Mouse (Mus musculus) stomach, embryonic 16.5 days (tissue): ENCODE measurements around the gene Kbtbd12. TPM values are rescaled to one million over a fixed set of nuclear protein-coding genes. Genes with fewer than 3 reads are reported as not detected.
A peak's percentile ranks its signal among the peaks of the same experiment; 100 is the strongest.

Experiments used
- ATAC-seq: fragments of 200-750 bp; cut with Nextera tagmentation; 2 replicates; pipeline ENCODE4 v1.8.0; 2017; ENCODE audit warnings: moderate number of reproducible peaks, moderate TSS enrichment; ENCODE audit not compliant: insufficient read depth, low FRiP score
- H3K27ac ChIP-seq: fragments of 300-500 bp; sonication (generic); 2 replicates; pipeline ENCODE4 v1.5.1; 2014; ENCODE audit warnings: low read length
- H3K27me3 ChIP-seq: fragments of 300-500 bp; sonication (generic); 2 replicates; pipeline ENCODE4 v1.6.1; 2014; ENCODE audit warnings: low read length, control low read depth, mixed read lengths; ENCODE audit not compliant: control insufficient read depth, insufficient read depth
- H3K36me3 ChIP-seq: fragments of 300-500 bp; sonication (generic); 2 replicates; pipeline ENCODE4 v1.6.1; 2014; ENCODE audit warnings: low read length; ENCODE audit not compliant: control insufficient read depth, insufficient read depth
- H3K4me1 ChIP-seq: fragments of 300-500 bp; sonication (generic); 2 replicates; pipeline ENCODE4 v1.6.1; 2014; ENCODE audit warnings: low read length, control low read depth, mixed read lengths; ENCODE audit not compliant: control insufficient read depth, insufficient read depth
- H3K4me2 ChIP-seq: fragments of 300-500 bp; sonication (generic); 2 replicates; pipeline ENCODE4 v1.6.1; 2014; ENCODE audit warnings: low read depth, low read length, mixed read lengths
- H3K4me3 ChIP-seq: fragments of 300-500 bp; sonication (generic); replicated peaks from 2 replicates; pipeline ENCODE4 v1.5.1; 2014; ENCODE audit warnings: mild to moderate bottlenecking, low read length
- H3K9ac ChIP-seq: fragments of 300-500 bp; sonication (generic); 2 replicates; pipeline ENCODE4 v1.6.1; 2014; ENCODE audit warnings: low read length
- H3K9me3 ChIP-seq: fragments of 300-500 bp; sonication (generic); replicated peaks from 2 replicates; pipeline ENCODE4 v1.6.1; 2016; ENCODE audit warnings: low read length, control low read depth; ENCODE audit not compliant: control insufficient read depth
- WGBS: fragments of 180-500 bp; shearing (Covaris S2); extraction: QIAGEN DNeasy Blood & Tissue Kit; methylation state at CpG from one replicate; pipeline ENCODE4 v1.1.7; 2014; 5-methylcytosine and 5-hydroxymethylcytosine counted together
- polyA plus RNA-seq: library from polyadenylated mRNA; unstranded; fragments of >200 nt; fragmentation: Nextera tagmentation; extraction: Ambion mirVana; gene quantifications from 2 replicates; pipeline ENCODE4 v1.2.1, GENCODE M21; 2015

Kbtbd12 gene
- polyA plus RNA-seq, 1 experiment from 2014 or later = 1.7 TPM

DNA sequence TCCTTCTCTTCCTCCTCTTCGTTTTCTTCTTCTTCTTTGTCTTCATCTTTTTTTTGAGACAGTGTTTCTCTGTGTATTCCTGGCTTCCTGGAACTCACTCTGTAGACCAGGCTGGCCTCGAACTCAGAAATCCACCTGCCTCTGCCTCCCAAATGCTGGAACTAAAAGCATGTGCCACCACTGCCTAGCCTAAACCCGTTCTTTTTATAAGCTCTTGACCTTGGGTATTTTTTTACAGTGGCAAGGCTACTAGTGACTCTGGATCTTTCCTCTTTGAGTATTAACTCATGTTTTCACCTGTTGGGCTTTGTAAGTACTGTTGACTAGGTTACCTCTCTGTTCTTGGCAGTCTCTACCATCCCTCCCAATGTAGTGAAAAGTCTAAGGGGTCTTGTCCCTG lies 114.7 kb downstream of the Kbtbd12 start:
- no peak for ATAC-seq
- H3K27me3 ChIP-seq = no peaks in the 10 kb centered on the region
- H3K9me3 ChIP-seq = no peaks in the 10 kb centered on the region

DNA sequence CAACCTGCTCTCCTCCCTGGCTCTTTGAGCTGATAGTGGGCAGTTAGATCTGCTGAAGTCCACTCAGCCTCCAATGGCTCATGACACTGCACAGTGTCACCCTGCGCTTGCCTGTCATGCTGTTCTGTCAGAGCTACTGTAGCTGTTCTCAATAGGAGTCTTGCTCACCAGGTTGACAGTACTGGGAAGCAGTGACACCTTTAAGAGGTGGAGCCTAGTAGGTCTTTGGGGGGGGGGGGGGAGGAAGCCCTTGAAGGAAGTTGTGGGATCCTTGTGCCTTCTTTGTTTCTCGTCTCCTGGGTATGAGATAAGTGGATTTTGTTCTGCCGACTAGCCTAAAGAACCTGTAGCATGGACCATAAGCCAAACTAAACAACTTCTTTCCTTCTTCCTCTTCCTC lies 115.1 kb downstream of the Kbtbd12 start:
- H3K9ac ChIP-seq = no peak overlapping the region
- no peaks in the 10 kb centered on the region for H3K9me3 ChIP-seq
- H3K36me3 ChIP-seq = no peaks in the 10 kb centered on the region
- peaks cover 5% of the 10 kb centered on the region for H3K4me1 ChIP-seq
- 59% methylated on average over 3 of the region's 3 CpGs for WGBS
- no peak overlapping the region for H3K4me3 ChIP-seq
- no peak overlapping the region for H3K27ac ChIP-seq
- no peak overlapping the region for H3K4me2 ChIP-seq
- ATAC-seq = no peak
- no peaks in the 10 kb centered on the region for H3K27me3 ChIP-seq

More for the DNA sequence above, 114.7 kb downstream of the Kbtbd12 start:
- H3K4me3 ChIP-seq = no peak overlapping the region
- H3K9ac ChIP-seq = no peak overlapping the region
- no peak overlapping the region for H3K27ac ChIP-seq
- H3K4me2 ChIP-seq = no peak overlapping the region
- H3K36me3 ChIP-seq = no peaks in the 10 kb centered on the region
- WGBS = 69% methylated on average over 3 of the region's 3 CpGs
- H3K4me1 ChIP-seq = peaks cover 5% of the 10 kb centered on the region

DNA sequence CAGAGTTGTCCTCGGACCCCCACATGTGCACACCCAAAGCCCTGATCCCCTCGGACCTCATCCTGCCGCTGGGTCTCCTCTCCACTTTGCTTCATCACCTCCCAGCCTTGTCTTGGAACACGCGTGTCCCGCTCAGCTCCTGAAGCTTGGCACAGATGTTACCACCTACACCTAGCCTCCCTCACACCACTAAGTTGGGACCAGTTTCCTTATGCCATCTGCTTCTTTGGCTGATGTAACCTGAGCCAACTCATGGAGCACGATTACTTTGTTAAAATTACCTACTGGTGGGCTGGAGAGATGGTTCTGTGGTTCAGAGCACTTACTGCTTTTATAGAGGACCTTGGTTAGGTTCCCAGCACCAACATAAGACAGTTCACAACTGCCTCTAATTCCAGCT lies 115.9 kb downstream of the Kbtbd12 start:
- ATAC-seq = no peak
- Histone ChIP-seq H3K9ac (no peak overlapping the region), H3K4me3 (no peak overlapping the region), H3K4me2 (no peak overlapping the region), H3K27ac (no peak overlapping the region), H3K9me3 (no peaks in the 10 kb centered on the region), H3K27me3 (no peaks in the 10 kb centered on the region), H3K4me1 (peaks cover 11% of the 10 kb centered on the region), H3K36me3 (no peaks in the 10 kb centered on the region)
- WGBS = 86% methylated on average over 7 of the region's 7 CpGs

DNA sequence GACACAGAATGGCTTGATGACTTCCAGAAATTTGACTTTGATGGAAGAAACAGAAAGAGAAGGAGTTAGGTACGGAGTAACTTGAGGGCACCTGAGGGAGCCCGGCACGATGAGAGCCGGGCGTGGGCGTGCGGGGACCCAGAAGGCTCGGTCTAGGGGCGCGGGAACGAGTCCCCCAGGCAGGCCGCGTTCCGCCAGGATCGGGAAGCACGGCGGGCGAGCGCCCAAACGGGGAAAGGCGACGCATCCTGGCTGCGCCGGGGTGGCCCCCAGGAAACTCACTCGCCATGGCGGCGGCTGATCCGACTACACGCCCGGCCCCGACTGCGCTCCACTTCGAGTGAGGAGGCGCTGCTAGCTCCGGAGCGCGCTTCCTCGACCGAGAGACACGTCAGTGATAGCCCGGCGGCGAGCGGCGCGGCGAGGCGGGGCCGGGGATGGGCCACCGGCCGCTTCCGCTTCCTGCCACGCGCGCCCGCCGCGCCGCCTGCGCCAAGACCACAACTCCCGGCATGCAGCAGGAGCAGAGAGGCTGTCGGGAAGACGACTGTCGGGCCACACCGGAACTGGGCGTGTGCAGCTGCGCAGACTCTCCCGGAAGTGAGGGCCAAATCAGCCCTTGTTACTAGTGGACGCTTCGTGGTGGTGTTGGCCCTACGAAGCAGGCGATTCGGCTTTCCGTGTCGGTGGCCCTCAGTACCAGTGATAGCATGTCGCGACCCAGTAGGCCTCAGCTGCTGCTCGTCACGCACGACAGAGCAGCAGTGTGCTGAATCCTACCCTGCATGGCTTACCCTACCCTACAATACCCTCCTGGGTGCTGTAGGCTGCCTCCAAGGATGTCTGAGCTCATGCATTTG lies 119.1 kb downstream of the Kbtbd12 start, which contains the start of gene Sec61a1:
Gene Sec61a1, minus strand, starts transcription at position 502 of the 860 bp plus-strand sequence.
- peak; percentile 98 for ATAC-seq
- H3K4me1 ChIP-seq = peaks cover 15% of the 10 kb centered on the region
- H3K27me3 ChIP-seq = no peaks in the 10 kb centered on the region
- H3K4me2 ChIP-seq = peak within 1 kb of the TSS; percentile 87
- H3K9ac ChIP-seq = peak within 1 kb of the TSS; percentile 94
- under 1% methylated on average over 80 of the region's 80 CpGs for WGBS
- H3K36me3 ChIP-seq = no peaks in the 10 kb centered on the region; the same call in 1 of the 2 replicates
- H3K4me3 ChIP-seq = peak within 1 kb of the TSS; percentile 87
- H3K27ac ChIP-seq = peak within 1 kb of the TSS; percentile 91
- no peaks in the 10 kb centered on the region for H3K9me3 ChIP-seq

DNA sequence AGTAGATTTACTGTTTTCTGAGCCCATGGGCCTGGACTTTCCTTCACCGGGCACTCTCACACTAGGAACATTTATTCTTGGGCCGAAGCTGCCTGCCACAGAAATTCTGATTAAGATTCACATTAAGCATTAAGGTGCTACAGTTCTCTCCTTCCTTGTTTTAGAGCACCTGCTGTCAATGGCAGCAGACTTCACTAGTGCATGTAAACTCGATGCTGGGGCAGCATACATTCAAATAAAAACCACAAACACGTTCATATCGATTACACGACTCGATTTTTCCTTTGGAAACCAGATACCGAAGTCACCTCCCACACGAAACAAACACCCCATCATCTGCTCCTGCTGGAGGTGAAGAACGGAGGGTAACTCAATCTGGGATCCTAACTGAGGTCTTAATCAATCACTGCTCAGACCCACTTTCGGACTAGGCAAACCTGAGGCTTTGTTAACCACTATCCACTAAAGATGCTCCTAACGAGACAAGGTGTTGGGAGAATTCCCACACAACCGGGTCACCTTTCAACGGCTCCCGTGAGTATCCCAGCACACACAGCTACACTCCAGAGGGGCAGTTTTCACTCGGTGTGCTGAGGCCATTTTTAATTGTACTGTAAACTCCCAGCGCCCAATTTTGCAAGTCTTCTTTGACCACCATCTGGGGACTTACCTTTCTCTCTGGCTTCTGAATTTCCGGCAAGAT lies 119.9 kb downstream of the Kbtbd12 start:
- H3K4me2 ChIP-seq = peak overlapping the region; percentile 58
- peak overlapping the region; percentile 94 for H3K9ac ChIP-seq
- no peak for ATAC-seq
- H3K27me3 ChIP-seq = no peaks in the 10 kb centered on the region
- no peaks in the 10 kb centered on the region; the same call in 1 of the 2 replicates for H3K36me3 ChIP-seq
- peak overlapping the region; percentile 88 for H3K27ac ChIP-seq
- no peaks in the 10 kb centered on the region for H3K9me3 ChIP-seq
- WGBS = 7% methylated on average over 18 of the region's 18 CpGs
- peaks cover 15% of the 10 kb centered on the region for H3K4me1 ChIP-seq
- peak overlapping the region; percentile 87 for H3K4me3 ChIP-seq

DNA sequence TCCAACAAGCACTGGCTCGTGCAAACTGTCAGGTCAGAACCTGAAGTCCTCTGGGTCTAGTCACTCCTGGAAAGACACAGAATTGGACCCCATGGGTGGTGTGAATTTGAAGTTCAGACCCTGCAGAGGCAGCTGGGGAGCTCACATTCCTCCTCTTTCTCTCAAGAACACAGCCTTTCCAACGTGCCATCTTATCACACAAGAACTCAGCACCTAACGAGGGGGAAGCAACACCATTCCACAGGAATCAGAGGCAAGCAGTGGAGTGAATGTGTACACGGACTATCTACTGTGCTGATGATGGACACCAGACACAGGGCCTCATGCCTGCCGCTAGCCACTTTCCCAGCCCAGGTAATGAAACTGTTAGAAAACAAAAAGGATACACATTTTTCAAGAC lies 121.1 kb downstream of the Kbtbd12 start:
- Histone ChIP-seq H3K4me3 (peak overlapping the region; percentile 87), H3K4me2 (peak overlapping the region; percentile 58), H3K27me3 (no peaks in the 10 kb centered on the region), H3K9ac (peak overlapping the region; percentile 64), H3K9me3 (no peaks in the 10 kb centered on the region), H3K27ac (no peak overlapping the region), H3K4me1 (peaks cover 15% of the 10 kb centered on the region), H3K36me3 (peaks cover 6% of the 10 kb centered on the region)
- no peak for ATAC-seq
- 62% methylated on average over 5 of the region's 5 CpGs for WGBS

DNA sequence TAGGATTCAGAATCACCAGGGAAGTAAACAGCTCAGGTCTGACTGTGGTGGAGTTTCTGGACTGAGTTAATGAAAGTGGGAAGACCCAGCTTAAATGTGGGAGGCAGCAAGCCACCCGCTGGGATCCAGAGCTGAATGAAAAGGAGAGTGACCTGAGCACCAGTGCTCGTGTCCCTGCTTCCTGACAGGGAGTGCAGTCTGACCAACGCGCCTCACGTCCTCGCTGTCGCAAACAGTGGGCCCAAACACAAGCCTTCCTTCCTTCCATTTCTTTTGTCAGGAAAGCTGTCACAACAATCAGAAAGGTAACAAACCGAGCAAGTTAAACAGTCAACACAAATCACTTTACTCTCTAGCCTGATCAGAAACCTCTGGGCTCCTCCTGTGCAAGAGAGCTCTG lies 121.8 kb downstream of the Kbtbd12 start:
- Histone ChIP-seq H3K4me2 (no peak overlapping the region), H3K4me1 (peaks cover 15% of the 10 kb centered on the region), H3K27ac (no peak overlapping the region), H3K4me3 (no peak overlapping the region), H3K9ac (no peak overlapping the region), H3K27me3 (no peaks in the 10 kb centered on the region), H3K36me3 (peaks cover 12% of the 10 kb centered on the region), H3K9me3 (no peaks in the 10 kb centered on the region)
- WGBS = 86% methylated on average over 8 of the region's 8 CpGs
- ATAC-seq = no peak

DNA sequence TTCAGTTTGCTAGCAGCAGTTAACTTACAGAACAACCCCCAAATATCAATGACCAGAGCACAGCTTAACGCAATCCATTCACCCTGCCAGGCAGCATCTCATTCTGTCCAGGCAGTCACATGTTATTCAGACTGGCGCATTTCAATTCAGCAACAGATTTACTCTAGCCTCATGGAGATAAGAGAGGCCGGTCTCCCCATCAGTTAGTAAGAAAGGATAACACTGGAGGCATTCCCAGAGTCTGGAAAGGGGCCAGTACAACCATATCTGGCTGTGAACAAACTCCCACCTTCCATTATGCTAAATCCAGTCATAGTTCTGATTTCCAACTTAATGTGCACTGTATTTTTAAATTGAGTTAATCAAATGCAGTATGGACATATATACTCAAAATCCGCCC lies 123.2 kb downstream of the Kbtbd12 start:
- no peak for ATAC-seq
- no peak overlapping the region for H3K4me3 ChIP-seq
- H3K4me1 ChIP-seq = peaks cover 12% of the 10 kb centered on the region
- no peak overlapping the region for H3K4me2 ChIP-seq
- WGBS = 78% methylated on average over 4 of the region's 4 CpGs
- H3K36me3 ChIP-seq = peaks cover 27% of the 10 kb centered on the region
- no peaks in the 10 kb centered on the region for H3K27me3 ChIP-seq
- no peaks in the 10 kb centered on the region for H3K9me3 ChIP-seq
- H3K27ac ChIP-seq = no peak overlapping the region
- H3K9ac ChIP-seq = no peak overlapping the region

DNA sequence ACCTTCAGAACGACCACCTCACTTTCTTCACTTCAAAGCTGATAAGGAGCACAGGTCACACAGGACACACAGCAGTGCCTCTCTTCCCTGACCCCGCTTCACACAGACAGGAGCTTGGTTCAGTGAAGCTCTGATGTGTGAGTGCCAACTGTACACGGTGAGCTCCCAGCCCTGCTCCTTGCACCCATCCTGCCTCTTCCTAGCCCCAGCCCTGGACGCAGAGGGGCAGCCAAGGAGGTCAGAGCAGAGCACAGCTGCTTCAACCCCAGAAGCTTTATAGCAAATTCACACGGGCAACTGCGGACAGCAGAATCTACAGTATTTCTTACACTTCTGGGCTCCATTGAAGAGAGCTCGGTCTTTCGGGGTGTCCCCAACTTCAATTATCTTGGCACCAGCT lies 123.8 kb downstream of the Kbtbd12 start:
- no peak for ATAC-seq
- 91% methylated on average over 8 of the region's 8 CpGs for WGBS
- peaks cover 31% of the 10 kb centered on the region for H3K36me3 ChIP-seq
- peaks cover 10% of the 10 kb centered on the region for H3K4me1 ChIP-seq
- no peaks in the 10 kb centered on the region for H3K27me3 ChIP-seq
- no peak overlapping the region for H3K27ac ChIP-seq
- H3K4me3 ChIP-seq = no peak overlapping the region
- no peak overlapping the region for H3K4me2 ChIP-seq
- no peak overlapping the region for H3K9ac ChIP-seq
- H3K9me3 ChIP-seq = no peaks in the 10 kb centered on the region
